Mouse (Mus musculus): Measurements from ENCODE around the gene Syt8. TPM values are rescaled to one million over a fixed set of nuclear protein-coding genes. Genes with fewer than 3 reads are reported as not detected.

Gene Syt8
- total RNA-seq, 2 experiments from 2014 or later, result not detected

DNA sequence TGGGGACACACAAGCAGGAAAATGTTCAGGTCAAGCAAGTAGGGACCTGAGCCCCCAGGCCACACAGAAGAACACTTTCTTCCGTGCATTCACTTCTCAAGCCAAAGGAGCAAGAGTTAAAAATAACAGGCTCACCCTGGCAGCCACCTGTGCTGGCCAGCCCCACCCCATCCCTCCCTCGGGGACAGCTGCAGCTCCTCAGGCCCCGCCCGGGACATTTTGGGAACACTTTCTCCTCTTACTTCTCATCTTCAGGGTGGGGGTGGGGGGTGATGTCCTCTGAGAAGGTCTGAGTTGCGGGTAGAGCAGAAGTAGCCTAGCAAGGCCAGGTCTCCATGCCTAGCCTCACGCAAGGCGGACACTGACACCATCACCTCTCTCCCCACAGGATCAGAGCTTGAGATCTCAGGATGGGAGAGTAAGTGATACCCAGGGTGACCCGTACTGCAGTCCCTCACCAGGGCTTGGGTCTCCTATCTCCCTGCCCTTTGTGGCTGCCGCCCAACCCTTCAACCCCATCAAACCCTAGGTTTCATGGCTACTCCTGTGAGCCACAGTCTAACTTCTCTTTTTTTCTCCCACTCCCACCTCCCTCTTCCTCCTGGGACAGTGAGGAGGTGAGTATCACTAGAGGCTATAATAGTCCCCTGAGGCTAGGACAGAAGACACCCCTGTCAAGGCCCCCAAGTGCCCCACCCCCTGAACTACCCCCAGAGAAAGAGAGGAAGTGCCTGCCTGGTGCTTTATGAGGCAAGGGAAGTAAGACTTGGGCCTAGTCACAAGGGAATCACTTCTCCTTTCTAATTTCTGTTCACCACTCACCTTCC, 7.6 kb downstream of the Syt8 start:
- intact Hi-C loops (cut with DNase I), result loop anchor here (5.0 kb wide), 1 partner anchor 35 kb away; no protein-coding TSS in a partner anchor
- no peak for DNase-seq (ENCODE audit: low spot score)

DNA sequence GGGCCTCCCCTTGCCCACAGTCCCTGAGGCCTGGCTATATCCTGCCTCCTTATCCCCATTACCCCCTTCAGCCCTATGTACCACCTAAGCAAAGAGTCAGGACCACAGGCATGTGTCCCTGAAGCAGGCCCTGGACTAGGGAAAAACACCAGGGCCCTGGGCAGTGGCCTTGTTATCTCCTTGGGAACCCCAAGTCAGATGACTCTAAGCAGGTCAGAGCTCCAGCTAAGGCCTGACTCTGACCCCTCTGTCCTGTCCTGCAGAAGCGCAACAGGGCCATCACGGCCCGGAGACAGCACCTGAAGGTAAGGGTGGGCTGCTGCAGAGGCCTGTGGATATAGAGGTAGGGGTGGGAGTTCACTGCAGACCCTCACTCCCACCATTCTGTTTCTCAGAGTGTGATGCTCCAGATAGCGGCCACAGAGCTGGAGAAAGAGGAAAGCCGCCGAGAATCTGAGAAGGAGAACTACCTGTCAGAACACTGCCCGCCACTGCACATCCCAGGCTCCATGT, 8.3 kb downstream of the Syt8 start:
- no peak for DNase-seq (ENCODE audit: low spot score)
- intact Hi-C loops (cut with DNase I), result loop anchor here (5.0 kb wide), 1 partner anchor 34 kb away; no protein-coding TSS in a partner anchor

DNA sequence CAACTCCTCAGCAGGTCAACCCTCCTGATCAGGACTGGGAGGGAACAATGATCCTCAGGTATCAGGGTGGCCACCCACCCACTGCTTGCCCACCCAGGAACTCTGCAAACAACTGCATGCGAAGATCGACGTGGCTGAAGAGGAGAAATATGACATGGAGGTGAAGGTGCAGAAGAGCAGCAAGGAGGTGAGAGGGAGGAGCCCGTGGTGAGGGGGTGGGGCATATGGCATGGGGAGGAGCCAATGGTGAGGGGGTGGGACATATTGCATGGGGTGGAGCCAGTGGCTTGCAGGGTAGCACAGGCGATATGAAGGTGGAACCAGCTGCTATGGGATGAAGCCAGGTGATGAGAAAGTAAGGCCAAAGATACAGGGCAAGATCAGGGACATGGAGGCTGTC, 8.8 kb downstream of the Syt8 start:
- intact Hi-C loops (cut with DNase I), result loop anchor here (5.0 kb wide), 1 partner anchor 34 kb away; no protein-coding TSS in a partner anchor
- no peak for DNase-seq (ENCODE audit: low spot score)

DNA sequence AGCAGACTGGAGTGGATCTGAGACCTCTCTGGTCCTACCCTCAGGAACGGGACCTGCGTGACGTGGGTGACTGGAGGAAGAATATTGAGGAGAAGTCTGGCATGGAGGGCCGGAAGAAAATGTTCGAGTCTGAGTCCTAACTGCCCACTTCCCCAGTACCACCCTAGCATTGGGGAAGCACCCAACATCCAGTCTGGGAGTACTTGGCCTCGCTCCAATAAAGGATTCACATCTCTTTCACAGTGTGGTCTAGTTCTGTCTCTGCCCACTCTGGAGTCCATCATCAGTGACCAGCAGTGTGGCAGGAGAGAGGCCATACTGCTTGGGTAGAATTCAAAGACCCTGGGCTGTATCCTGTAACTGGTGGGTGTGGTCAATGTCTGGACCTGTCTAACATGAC, 9.5 kb downstream of the Syt8 start:
- intact Hi-C loops (cut with DNase I), result loop anchor here (5.0 kb wide), 1 partner anchor 33 kb away; no protein-coding TSS in a partner anchor
- DNase-seq (ENCODE audit: low spot score), result no peak

DNA sequence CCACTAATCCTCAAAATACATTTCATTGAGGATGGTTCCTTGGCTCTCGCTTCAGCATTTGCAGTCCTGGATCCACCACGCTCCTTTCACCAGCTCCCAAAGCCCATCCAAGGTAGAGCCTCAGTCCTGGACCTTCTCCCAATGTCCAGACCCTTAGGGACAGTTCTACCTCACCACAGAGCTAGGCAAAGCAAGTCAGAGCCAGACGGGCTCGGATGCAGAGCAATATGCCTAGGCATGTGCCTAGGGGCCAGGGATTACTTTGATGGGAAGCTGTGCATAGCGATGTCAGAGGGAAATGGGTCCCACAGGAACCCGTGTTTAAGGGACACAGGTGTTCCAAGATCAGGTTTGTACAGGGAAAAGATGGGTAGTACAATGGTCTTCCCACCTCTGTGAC, 10.7 kb downstream of the Syt8 start:
- intact Hi-C loops (cut with DNase I), result no loop called here
- no peak for DNase-seq (ENCODE audit: low spot score)

DNA sequence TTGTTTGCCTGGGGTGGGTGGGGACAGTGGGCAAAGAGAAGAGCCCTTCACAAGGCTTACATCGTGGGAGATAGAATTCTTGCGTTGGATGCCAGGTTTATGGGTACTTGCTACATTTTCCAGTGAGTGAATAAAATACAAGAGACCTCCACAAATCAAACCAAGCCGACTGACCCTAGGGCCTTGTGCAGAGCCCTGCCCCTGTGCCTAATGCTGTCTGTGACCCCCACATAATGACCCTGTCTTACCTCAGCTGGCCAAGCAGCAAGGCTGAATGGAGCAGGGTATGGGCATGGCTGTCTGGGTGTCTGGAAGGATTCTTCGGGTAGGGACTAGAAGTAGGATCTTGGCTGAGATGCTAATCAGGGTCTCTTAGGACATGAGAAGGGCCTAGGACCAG, 11.6 kb downstream of the Syt8 start:
- intact Hi-C loops (cut with DNase I), result no loop called here
- no peak for DNase-seq (ENCODE audit: low spot score)

DNA sequence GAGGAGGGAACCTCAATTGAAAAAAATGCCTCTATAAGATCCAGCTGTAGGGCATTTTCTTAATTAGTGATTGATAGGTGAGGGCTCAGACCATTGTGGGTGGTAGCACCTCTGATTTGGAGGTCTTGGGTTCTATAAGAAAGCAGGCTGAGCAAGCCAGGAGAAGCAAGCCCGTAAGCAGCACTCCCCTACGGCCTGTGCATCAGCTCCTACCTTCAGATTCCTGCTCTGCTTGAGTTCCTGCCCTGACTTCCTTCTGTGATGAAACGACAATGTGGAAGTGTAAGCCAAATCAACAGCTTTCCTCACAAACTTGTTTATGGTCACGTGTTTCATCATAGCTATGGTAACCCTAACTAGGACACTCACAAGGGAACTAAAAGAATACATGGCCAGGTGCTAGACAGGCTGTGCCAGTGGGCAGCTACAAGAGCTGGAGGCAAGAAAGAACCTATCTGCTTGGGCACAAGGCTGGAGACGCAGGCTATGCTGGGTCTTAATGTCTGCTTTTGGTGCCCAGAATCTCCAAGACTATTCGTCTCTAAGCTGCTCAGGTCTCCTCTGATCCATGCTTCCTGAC, 14.5 kb downstream of the Syt8 start:
- no peak for DNase-seq (ENCODE audit: low spot score)

DNA sequence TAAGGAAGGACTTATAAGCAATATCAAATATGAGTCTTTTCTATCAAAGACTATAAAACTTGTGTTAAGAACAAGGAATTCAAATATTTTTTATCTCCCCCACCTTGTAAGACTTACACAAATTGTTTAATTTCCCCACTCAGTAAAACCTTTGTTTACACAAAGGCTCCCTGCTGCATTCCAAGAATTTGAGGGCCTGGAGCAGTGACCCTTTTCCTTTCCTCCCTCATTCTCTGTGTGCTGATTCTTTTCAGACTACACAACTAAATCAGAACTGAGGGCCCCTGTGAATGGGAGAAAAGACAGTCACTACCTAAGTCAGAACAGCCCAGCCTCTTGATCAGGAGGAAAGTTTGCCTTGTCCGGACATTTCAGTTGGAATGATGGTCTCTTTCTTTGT, 20.1 kb downstream of the Syt8 start:
- no peak for DNase-seq (ENCODE audit: low spot score)
- intact Hi-C loops (cut with DNase I), result no loop called here

More for the DNA sequence above, 14.5 kb downstream of the Syt8 start:
- intact Hi-C loops (cut with DNase I), result no loop called here

DNA sequence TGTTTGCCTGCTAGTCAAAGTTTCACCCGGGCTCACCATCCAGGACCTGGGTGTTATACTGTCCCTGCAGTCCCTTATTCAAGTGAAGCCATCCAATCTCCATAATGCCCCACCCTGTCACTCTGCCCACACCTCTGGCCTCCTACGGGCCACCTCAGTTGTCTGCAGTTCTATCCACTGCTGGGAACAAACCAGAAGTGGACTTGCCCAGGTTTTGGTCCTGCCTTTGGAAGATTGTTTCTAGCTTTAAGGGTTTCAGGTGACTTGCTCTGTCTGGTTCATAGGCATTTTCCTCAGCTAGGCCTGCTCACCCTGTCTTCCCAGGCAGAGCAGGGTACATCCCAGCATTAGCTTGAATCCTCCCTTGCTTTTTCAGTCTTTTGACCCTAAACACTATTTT, 20.6 kb downstream of the Syt8 start:
- intact Hi-C loops (cut with DNase I), result no loop called here
- DNase-seq (ENCODE audit: low spot score), result no peak

DNA sequence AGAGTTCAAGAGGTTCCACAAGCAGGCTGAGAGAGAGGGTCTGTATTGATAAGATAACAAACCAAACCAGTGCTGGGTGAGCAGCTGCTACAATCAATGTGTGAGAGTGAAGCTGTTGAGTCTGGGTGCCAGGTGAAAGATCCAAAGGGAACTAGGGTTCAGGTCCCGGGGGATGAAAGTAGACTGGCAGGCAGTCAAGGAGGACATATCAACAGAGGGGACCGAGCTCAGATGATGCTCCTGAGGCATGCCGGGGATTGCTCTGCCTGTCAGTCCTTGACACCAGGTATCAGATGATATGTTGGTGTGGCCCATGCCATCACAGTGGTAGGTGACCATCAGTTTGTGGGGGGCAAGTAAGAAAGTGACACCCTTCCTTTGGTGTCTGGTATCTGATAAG, 22.2 kb downstream of the Syt8 start:
- intact Hi-C loops (cut with DNase I), result no loop called here
- peak; percentile 0 for DNase-seq (ENCODE audit: low spot score)

DNA sequence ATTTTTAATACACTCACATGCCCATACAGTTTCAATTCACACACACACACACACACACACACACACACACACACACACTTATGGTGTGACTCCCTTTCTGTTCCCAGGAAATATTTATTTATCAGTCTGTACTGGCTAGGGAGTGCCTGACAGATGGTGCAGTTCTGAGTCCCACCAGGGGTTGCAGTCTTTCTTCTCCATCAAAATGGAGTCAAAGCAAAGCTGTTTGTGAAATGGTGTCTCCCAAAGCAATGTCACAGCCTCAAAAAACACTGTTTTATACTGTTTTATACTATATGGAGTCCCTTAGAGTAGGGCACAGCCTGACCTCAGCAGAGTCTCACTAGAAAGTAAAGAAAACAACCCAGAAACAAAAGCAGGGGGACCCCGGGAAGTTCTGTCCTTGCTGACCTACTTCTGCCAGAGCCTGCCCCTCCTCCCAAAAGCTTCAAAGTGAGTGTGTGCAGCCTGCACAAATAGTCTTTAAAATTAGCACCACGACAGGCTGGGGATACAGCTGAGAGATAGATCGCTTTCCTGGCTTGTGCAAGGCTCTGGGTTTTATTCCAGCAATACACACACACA, 22.7 kb downstream of the Syt8 start:
- intact Hi-C loops (cut with DNase I), result no loop called here
- DNase-seq (ENCODE audit: low spot score), result peak; percentile 4

DNA sequence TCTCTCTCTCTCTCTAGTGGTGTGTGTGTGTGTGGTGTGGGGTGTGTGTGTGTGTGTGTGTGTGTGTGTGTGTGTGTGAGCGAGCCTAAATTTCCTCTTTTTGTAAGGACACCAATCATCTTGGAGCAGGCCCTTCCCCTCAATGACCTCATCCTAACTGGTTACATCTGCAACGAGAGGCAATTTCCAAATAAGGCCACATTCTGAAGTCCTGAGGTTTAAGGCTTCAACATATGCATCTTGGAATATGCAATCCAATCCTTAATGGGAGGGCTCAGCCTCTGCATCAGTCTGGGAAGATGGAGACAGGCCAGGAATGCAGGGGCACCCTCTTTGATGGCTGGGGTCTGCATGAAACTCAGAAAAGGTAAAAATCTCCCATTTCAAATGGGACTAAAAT, 23.4 kb downstream of the Syt8 start:
- DNase-seq (ENCODE audit: low spot score), result peak; percentile 1
- intact Hi-C loops (cut with DNase I), result no loop called here

DNA sequence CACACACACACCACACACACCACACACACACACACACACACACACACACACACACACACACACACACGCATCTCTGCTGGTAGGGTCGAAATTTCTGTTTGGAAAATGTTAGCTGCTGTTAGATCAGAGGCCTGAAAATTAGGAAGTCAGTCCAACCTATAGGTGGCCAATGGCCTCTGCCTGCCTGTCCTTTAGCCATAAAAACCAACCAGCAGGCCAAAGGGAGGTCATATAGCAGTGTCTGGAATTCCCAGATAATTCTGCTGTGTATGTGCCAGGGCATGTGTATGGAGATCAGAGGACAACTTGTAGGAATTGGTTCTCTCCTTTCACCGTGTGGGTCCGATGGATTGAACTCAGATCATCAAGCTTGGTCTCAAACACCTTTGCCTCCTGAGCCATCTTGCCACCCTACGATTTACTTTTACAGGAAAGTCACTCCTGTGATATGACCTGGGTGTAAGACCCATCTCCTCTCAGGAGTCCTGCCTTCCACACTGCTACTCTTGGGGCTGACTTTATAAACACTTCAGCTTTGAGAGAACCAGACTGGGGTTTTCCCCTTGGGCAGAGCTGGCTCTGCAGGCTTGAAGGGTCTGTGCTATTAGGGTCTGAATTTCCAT, 24.1 kb downstream of the Syt8 start:
- no peak for DNase-seq (ENCODE audit: low spot score)
- intact Hi-C loops (cut with DNase I), result no loop called here

DNA sequence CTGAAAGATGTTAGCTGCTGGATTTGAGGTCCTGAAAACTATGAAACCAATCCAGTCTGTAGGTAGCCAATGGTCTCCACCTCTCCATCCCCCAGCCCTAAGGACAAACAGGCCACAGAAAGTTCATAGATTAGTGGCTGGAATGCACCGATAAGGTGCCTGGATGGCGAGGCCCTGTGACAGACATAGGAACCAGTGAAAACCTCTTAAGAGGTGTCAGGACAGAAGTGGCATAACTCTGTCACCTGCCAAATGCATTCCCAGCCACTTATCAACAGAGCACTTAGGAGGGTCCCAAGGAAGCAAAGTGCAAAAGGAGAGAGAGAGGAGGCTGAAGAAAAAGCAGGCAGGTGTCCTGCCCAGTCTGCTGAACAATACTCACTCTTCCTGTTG, 24.6 kb downstream of the Syt8 start:
- DNase-seq (ENCODE audit: low spot score), result peak; percentile 8
- intact Hi-C loops (cut with DNase I), result no loop called here

DNA sequence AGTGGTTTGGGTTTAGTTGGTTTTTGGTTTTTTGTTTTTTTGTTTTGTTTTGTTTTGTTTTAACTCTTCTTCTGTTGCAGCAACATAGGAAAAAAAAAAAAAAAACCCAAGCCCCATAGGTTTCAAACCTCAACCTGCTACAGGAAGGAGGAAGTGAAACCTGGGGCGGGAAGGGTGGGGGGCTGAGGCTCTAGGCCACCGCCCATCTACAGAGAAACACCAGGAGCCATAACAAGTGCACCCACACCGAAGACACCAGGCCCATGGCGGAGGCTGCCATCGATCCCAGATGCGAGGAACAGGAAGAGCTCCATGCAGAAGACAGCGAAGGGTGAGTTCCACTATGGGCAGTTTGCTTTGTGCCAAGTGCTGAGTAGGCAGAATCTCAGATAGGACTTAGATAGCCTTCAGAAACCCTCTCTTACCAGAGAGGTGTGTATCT, 26.0 kb downstream of the Syt8 start, which contains the start of gene Lsp1:
Gene Lsp1 (plus strand): TSS at position 174 of the 442 bp plus-strand sequence.
- no peak for DNase-seq (ENCODE audit: low spot score)
- intact Hi-C loops (cut with DNase I), result no loop called here

DNA sequence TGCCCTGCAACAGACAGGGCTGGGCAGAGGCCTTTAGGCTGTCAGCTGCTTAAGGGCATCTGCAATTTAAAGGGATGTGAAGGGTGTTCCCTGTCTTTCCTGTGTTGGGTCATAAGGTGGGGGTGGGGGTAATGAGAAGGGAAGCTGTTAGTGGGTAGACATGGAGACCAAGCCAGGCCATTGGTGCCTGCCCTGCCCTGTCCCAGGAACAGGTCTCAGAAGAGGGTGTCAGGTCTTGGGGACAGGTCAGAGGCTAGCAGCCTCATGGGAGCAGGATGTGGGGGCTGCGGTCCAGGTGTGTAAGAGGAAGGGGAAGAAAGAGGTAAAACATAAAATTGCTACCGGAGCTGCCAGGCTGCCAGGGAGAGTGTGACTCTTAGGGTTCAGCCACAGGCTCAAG, 26.8 kb downstream of the Syt8 start:
- peak; percentile 0 for DNase-seq (ENCODE audit: low spot score)
- intact Hi-C loops (cut with DNase I), result no loop called here

DNA sequence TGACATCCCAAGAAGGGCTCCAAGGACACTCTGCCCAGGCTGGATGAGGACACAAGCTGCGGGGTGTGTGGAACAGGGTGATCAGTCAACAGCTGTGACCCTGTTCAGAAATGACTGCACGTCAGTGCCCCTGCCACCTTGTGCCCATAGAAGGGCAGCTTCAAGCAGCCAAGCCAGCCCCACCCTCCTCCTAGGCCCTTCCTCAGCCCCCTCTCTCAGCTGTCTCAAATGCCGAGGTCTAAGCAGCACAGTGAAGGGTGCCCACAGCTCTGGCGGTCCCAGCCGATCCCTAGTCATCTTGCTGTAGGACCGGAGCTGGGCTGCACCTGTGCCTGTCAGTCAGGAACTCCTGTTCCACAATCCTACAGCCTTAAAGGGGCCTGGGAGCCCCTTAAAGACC, 27.5 kb downstream of the Syt8 start:
- DNase-seq (ENCODE audit: low spot score), result peak; percentile 5
- intact Hi-C loops (cut with DNase I), result no loop called here

DNA sequence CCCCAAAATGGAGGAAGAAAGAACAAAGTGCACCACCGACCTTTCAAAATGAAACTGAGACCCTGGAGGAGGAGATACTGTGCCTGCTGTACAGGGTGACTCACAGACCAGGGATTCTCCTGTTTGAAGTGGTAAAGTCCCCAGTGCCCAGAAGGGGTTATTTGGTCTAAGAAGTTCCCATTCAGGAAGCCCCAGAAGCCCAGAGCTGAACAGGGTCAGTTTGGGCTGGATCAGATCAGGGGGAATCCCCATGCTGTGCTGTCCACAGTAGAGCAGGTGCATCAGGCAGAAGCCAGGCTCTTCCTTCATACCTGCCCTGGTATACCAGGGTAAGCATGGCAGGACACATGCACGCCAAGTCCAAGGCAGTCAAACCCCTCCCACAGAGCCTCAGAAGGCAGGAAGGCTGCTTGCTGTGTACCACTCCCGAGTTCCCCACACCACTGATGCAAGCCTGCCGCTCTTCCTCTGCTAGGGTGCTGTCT, 28.0 kb downstream of the Syt8 start:
- intact Hi-C loops (cut with DNase I), result no loop called here
- DNase-seq (ENCODE audit: low spot score), result peak; percentile 0

DNA sequence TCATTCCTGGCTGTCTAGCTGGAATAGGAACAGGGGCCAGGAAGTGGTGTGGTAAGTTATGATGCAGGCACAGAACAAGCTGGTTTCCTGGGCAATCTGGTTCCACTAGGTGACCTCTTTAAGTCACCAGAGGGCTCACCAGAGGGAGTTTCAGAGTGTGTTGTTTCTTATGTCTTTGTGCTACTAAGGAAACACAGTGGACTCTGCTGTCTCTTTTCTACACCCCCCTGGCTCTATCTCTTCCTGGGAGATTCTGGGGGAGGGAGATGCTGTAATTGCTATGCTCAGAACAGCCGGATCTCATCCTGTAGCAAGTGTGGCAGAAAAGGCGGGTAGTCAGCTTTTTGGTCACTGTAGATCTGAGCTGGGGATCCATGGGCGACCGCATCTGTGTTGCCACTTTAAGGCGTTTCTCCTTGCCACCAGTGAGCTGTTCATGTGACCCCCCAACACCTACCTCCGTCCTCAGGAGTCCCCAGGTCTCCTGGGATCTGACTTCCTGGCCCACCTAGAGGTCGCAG, 35.6 kb downstream of the Syt8 start:
- intact Hi-C loops (cut with DNase I), result no loop called here
- DNase-seq (ENCODE audit: low spot score), result no peak

DNA sequence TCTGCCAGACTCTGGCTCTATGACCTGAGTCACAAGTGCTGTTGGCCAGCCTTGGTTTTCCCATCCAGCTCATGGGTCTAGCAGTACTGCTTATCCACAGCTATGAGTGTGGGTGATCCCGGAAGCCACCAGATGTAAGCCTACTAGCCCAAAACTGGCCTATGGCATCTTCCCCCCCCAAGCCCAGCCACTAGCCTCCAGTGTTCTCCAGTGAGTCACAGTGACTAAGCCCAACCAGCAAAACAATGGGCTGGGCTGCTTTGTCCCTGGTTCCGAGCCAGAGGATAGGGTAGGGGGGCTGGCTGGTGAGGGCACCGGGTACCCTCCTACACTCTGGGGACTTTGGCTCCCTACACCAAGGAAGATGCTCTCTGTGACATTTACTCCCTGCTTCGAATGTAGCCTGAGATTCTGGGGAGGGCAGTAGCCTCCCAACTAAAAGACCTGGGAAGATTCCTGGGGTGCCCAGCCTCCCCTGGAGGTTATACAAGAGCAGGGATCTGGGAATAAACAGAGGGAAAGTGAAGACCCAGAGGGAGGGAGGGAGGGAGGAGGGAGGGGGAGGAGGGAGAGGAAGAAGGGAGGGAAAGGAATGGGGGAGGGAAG, 36.3 kb downstream of the Syt8 start:
- peak; percentile 73 for DNase-seq (ENCODE audit: low spot score)
- intact Hi-C loops (cut with DNase I), result no loop called here

Measured in heart, postnatal 25 days (tissue).